Mouse (Mus musculus): ENCODE data around the gene Ppp1cb.
"Not testable (repeated sequence)": the region's sequence is repeated elsewhere in the genome, so short reads cannot be mapped to it uniquely, and the experiment has no call there.

Gene Ppp1cb

GRCm38 (mm10) chr5:32458408-32459143, at the start of gene Ppp1cb:
Gene Ppp1cb (plus strand): TSS chr5:32458843.
- DNase-seq = peak; percentile 98

- DNase-seq = no peak
Observed at GRCm38 (mm10) chr5:32409747-32410146, 48.9 kb upstream of the Ppp1cb start.

- no peak for DNase-seq
Observed at GRCm38 (mm10) chr5:32410954-32411688, 47.5 kb upstream of the Ppp1cb start.

- DNase-seq = no peak
Observed at GRCm38 (mm10) chr5:32412186-32412950, 46.3 kb upstream of the Ppp1cb start.

GRCm38 (mm10) chr5:32413083-32413482, 45.6 kb upstream of the Ppp1cb start:
- DNase-seq = no peak

- DNase-seq = no peak
Observed at GRCm38 (mm10) chr5:32413569-32413968, 45.1 kb upstream of the Ppp1cb start.

- DNase-seq = no peak
Observed at GRCm38 (mm10) chr5:32414461-32414985, 44.1 kb upstream of the Ppp1cb start.

- no peak for DNase-seq
Observed at GRCm38 (mm10) chr5:32415554-32415953, 43.1 kb upstream of the Ppp1cb start.

- no peak for DNase-seq
Observed at GRCm38 (mm10) chr5:32416881-32417280, 41.8 kb upstream of the Ppp1cb start.

DNA sequence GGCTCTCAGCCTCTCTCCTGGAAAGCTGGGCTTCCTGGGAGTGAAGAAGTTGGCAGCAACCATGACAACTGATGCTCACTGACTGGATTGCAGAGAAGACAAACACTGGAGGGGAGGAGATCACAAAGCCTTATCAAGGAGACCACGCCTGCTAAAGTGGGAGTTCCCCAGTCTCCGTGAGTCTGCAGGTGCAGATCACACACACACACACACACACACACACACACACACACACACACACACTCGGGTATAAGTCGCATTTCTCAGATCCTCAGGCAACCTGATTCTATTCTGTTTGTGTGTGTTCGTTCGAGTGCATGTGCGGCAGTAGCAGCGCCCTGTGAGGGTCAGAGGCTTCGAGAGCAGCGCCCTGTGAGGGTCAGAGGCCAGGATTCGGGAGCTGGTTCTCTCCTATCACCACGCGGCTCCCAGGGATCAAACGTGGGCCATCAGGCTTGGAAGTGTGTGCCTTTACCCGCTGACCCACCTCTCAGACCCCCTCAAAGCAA, 36.5 kb upstream of the Ppp1cb start:
- DNase-seq = no peak

- no peak for DNase-seq
Observed at GRCm38 (mm10) chr5:32423339-32424046, 35.1 kb upstream of the Ppp1cb start.

DNA sequence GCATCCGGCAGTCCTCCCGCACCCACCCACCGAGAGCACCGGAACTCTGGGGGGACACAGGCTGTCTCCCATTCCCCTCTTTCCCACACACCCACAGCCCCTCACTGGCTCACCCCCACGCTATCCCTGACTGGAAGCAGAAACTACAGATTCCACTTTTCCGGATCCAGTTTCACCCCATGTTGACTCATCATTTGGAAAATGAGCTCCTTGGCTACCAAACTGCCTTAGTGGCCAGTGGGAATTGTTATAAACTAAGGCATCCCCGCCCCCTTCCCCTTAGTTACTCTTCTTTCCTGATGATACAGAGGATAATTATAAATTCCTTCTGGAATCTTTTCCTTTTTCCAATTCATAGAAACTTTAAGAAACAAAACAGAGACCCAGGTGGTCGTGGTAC, 34.2 kb upstream of the Ppp1cb start:
- DNase-seq = no peak

- no peak for DNase-seq
Observed at GRCm38 (mm10) chr5:32425485-32426171, 33.0 kb upstream of the Ppp1cb start.

GRCm38 (mm10) chr5:32430399-32430798, 28.2 kb upstream of the Ppp1cb start:
- no peak for DNase-seq

DNA sequence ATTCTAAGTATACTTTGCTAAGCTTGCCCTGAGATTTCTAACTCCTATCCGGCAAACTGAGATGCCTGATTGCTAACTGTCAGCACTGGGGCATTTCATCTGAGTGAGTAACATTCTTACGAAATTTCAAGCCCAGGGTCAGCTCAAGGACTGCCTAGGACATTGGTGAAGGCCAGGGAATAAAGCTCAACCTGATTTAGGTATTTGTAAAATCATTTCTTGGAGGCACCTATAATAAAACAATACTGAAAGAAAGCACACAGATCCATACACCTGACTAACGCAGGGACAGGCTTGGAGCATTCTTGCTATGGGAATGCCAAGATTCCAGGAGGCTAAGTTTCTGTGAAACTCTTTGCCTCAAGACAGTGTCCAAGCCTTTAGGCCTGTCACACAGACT, 24.3 kb upstream of the Ppp1cb start:
- not testable (repeated sequence) for DNase-seq

DNA sequence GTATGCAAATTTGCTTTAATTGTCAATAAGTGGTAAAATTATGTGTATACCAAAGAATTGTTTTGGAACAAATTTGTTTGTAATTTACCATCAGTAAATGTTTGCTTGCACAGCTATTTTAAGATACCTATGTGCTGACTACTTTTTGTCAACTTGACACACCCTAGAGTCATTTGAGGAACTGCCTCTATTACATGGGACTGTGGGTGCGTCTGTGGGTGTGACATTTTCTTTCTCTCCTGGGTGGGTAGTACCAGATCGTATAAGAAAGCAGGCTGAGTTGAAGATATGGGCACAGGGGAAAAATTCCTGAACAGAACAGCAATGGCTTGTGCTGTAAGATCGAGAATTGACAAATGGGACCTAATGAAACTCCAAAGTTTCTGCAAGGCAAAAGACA, 23.0 kb upstream of the Ppp1cb start:
- no peak for DNase-seq

GRCm38 (mm10) chr5:32437901-32438563, 20.6 kb upstream of the Ppp1cb start:
- no peak for DNase-seq

- no peak for DNase-seq
Observed at GRCm38 (mm10) chr5:32438564-32438922, 20.1 kb upstream of the Ppp1cb start.

GRCm38 (mm10) chr5:32441336-32441735, 17.3 kb upstream of the Ppp1cb start:
- no peak for DNase-seq

DNA sequence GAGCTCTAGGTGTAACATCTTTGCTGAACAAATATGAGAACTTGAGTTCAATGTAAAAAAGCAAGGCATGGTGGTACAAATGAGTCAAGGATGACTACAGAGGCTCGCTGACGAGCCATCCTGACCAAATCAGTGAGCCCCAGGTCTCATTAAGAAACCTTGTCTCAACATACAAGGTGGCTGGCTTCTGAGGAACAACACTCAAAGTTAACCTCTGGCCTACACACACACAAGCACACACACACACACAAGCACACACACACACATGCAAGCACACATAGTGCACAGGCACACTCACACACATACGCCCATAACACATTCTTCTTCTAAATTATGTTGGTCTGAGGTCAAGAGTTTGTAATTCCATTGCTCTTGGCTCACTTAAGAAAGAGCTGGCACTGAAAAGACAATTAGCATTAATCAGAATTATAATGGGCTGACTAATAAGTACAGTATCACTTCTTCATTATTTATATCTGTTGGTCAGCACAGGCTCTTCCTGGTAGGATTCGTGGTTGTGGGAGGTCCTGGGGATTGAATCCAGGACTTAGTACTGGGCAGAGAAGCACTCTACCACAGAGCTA, 16.6 kb upstream of the Ppp1cb start:
- DNase-seq = no peak

GRCm38 (mm10) chr5:32443906-32444305, 14.7 kb upstream of the Ppp1cb start:
- no peak for DNase-seq
